Mouse (Mus musculus) retina, embryonic 14.5 days (tissue): ENCODE results near the gene Gfod2.

Experiments used
- DNase-seq: peaks from one replicate; pipeline ENCODE4 v3.0.0-alpha.2; 2015; ENCODE audit warnings: low spot score

The Gfod2 gene

GRCm38 (mm10) chr8:105702731-105703415 is 55.6 kb downstream of the Gfod2 start:
- no peak for DNase-seq

GRCm38 (mm10) chr8:105702001-105702401 is 56.5 kb downstream of the Gfod2 start:
- no peak for DNase-seq

GRCm38 (mm10) chr8:105700966-105701824 is 57.3 kb downstream of the Gfod2 start, which contains the start of the genes Acd and Pard6a:
Gene Acd (minus strand): TSS chr8:105701102.
Gene Pard6a (plus strand): TSS chr8:105701148.
- peak; percentile 99 for DNase-seq

- DNase-seq, result peak; percentile 55
These were observed 57.9 kb downstream of the Gfod2 start for GRCm38 (mm10) chr8:105700566-105700965.

GRCm38 (mm10) chr8:105699488-105700215 is 58.8 kb downstream of the Gfod2 start:
- DNase-seq, result no peak

GRCm38 (mm10) chr8:105698734-105699133 is 59.7 kb downstream of the Gfod2 start:
- no peak for DNase-seq

- DNase-seq, result no peak
These were observed 61.2 kb downstream of the Gfod2 start for GRCm38 (mm10) chr8:105697196-105697780.

GRCm38 (mm10) chr8:105695080-105695780 is 63.2 kb downstream of the Gfod2 start:
- no peak for DNase-seq

GRCm38 (mm10) chr8:105694051-105694799 is 64.2 kb downstream of the Gfod2 start:
- DNase-seq, result peak; percentile 58

GRCm38 (mm10) chr8:105693648-105694047 is 64.8 kb downstream of the Gfod2 start:
- DNase-seq, result peak; percentile 70

GRCm38 (mm10) chr8:105692449-105693182 is 65.8 kb downstream of the Gfod2 start:
- DNase-seq, result no peak

- no peak for DNase-seq
These were observed 67.5 kb downstream of the Gfod2 start for GRCm38 (mm10) chr8:105690978-105691377.

- DNase-seq, result no peak
These were observed 68.5 kb downstream of the Gfod2 start for GRCm38 (mm10) chr8:105689983-105690360.

- DNase-seq, result no peak
These were observed 69.0 kb downstream of the Gfod2 start for GRCm38 (mm10) chr8:105689256-105689982.

- no peak for DNase-seq
These were observed 70.2 kb downstream of the Gfod2 start for GRCm38 (mm10) chr8:105688242-105688752.

- DNase-seq, result no peak
These were observed 71.0 kb downstream of the Gfod2 start for GRCm38 (mm10) chr8:105687512-105687911.

- no peak for DNase-seq
These were observed 71.9 kb downstream of the Gfod2 start for GRCm38 (mm10) chr8:105686551-105686950.

- peak; percentile 63 for DNase-seq
These were observed 72.6 kb downstream of the Gfod2 start, which contains the start of gene Carmil2 for GRCm38 (mm10) chr8:105685796-105686308. Gene Carmil2 (plus strand): TSS chr8:105686274.

- DNase-seq, result no peak
These were observed 73.1 kb downstream of the Gfod2 start for GRCm38 (mm10) chr8:105685325-105685724.
